Mouse (Mus musculus) neural tube, embryonic 11.5 days (tissue): ENCODE data around the gene Irf4. TPM values are rescaled to one million over a fixed set of nuclear protein-coding genes. Genes with fewer than 3 reads are reported as not detected.

Experiments
- ATAC-seq: fragments of 200-750 bp; cut with Nextera tagmentation; 2 replicates; pipeline ENCODE4 v1.8.0; 2017; ENCODE audit warnings: moderate number of reproducible peaks, mild to moderate bottlenecking, moderate TSS enrichment, moderate library complexity; ENCODE audit not compliant: insufficient read depth, low FRiP score, low TSS enrichment
- DNase-seq: peaks from one replicate; pipeline ENCODE4 v3.0.0-alpha.2; 2015; ENCODE audit warnings: low spot score
- H3K27ac ChIP-seq: fragments of 300-500 bp; sonication (generic); 2 replicates; pipeline ENCODE4 v1.5.1; 2014; ENCODE audit warnings: low read depth, mild to moderate bottlenecking, low read length
- H3K27me3 ChIP-seq: fragments of 300-500 bp; sonication (generic); 2 replicates; pipeline ENCODE4 v1.6.1; 2014; ENCODE audit warnings: mild to moderate bottlenecking, low read length, mixed read lengths; ENCODE audit not compliant: control insufficient read depth, insufficient read depth
- H3K36me3 ChIP-seq: fragments of 300-500 bp; sonication (generic); 2 replicates; pipeline ENCODE4 v1.6.1; 2014; ENCODE audit warnings: mild to moderate bottlenecking, low read length, moderate library complexity, mixed read lengths; ENCODE audit not compliant: control insufficient read depth, insufficient read depth
- H3K4me1 ChIP-seq: fragments of 300-500 bp; sonication (generic); 2 replicates; pipeline ENCODE4 v1.6.1; 2014; ENCODE audit warnings: low read length, mixed read lengths; ENCODE audit not compliant: control insufficient read depth, insufficient read depth
- H3K4me2 ChIP-seq: fragments of 300-500 bp; sonication (generic); 2 replicates; pipeline ENCODE4 v1.6.1; 2014; ENCODE audit warnings: low read depth, mild to moderate bottlenecking, moderate library complexity
- H3K4me3 ChIP-seq: fragments of 300-500 bp; sonication (generic); 2 replicates; pipeline ENCODE4 v1.5.1; 2014; ENCODE audit warnings: low read depth, low read length
- H3K9ac ChIP-seq: fragments of 300-500 bp; sonication (generic); 2 replicates; pipeline ENCODE4 v1.6.1; 2014; ENCODE audit warnings: mild to moderate bottlenecking, low read length
- H3K9me3 ChIP-seq: fragments of 300-500 bp; sonication (generic); 2 replicates; pipeline ENCODE4 v1.6.1; 2016; ENCODE audit warnings: low read length; ENCODE audit not compliant: control insufficient read depth
- WGBS: fragments of 180-500 bp; shearing (Covaris S2); extraction: QIAGEN DNeasy Blood & Tissue Kit; methylation state at CpG from one replicate; pipeline ENCODE4 v1.1.7; 2014; 5-methylcytosine and 5-hydroxymethylcytosine counted together
- polyA plus RNA-seq: library from polyadenylated mRNA; unstranded; fragments of >200 nt; fragmentation: Nextera tagmentation; extraction: Ambion mirVana; gene quantifications from 2 replicates; pipeline ENCODE4 v1.2.1, GENCODE M21; 2014

Gene Irf4
- polyA plus RNA-seq, 1 experiment from 2014 or later: not detected

DNA sequence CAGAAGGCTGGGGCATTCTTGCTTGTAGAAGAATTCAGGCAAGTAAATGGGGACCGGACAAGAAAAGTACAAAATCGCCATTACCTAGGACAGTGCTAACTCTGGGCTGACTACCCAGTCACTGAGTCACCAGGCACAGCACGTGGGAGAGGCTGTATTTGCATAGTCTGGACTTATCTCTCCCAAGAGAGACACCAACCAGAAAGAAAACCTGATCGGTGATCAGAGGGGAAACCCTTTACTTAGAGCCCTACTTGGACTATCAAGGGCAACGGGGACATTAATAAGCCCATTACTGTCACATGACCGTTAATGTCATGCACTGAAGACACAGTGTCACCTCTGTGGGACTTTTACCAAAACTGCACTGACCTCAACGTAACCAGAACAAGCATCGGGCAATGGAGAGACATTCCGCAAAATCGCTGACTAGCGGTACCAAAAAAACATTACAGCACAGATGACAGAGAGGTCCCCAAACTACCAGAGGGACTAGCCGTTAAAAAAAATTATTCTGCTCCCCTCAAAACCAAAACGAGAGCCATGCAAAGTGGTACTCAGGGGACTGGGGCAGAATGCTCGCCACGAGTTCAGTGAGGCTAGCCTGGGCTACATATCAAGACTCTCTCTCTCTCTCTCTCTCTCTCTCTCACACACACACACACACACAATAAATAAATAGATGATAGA lies 18.8 kb upstream of the Irf4 start:
- H3K4me1 ChIP-seq: no peaks in the 10 kb centered on the region
- no peak overlapping the region for H3K4me3 ChIP-seq
- no peak for ATAC-seq
- H3K27ac ChIP-seq: no peak overlapping the region
- no peaks in the 10 kb centered on the region for H3K36me3 ChIP-seq
- H3K4me2 ChIP-seq: no peak overlapping the region
- no peak for DNase-seq
- no peaks in the 10 kb centered on the region for H3K9me3 ChIP-seq
- no peaks in the 10 kb centered on the region for H3K27me3 ChIP-seq
- no peak overlapping the region for H3K9ac ChIP-seq
- WGBS: 91% methylated on average over 15 of the region's 15 CpGs

- Histone ChIP-seq H3K27me3 (no peaks in the 10 kb centered on the region), H3K4me1 (no peaks in the 10 kb centered on the region), H3K36me3 (no peaks in the 10 kb centered on the region), H3K4me2 (no peak overlapping the region), H3K9me3 (no peaks in the 10 kb centered on the region), H3K27ac (no peak overlapping the region), H3K4me3 (no peak overlapping the region), H3K9ac (no peak overlapping the region)
- WGBS: 84% methylated on average over 11 of the region's 11 CpGs
- no peak for ATAC-seq
- no peak for DNase-seq
Observed at GRCm38 (mm10) chr13:30732709-30733445, 16.1 kb upstream of the Irf4 start.

- ATAC-seq: no peak
- 88% methylated on average over 5 of the region's 5 CpGs for WGBS
- no peaks in the 10 kb centered on the region for H3K4me1 ChIP-seq
Observed at GRCm38 (mm10) chr13:30736721-30737120, 12.3 kb upstream of the Irf4 start.

DNA sequence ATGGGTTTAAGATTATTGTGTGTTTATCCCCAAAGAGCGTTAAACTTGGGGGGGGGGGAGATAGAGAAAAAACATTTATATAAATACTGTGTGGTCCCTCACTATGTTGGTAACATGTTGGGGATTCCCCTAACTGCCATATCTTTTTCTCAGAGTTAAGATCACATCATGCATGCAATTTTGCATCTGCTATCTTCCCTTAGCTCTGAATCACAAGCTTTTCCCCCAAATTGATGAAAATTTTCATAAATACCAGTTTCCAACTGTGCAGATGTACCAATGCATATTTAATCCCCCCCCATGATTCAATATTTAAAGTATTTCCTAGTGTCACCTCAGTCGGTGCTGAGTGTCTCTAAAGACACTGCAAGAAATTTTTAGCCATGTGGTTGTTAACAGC lies 11.8 kb upstream of the Irf4 start:
- ATAC-seq (no peak), DNase-seq (no peak)
- no peaks in the 10 kb centered on the region for H3K27me3 ChIP-seq
- no peak overlapping the region for H3K4me3 ChIP-seq
- WGBS: 92% methylated on average over 2 of the region's 2 CpGs
- H3K4me2 ChIP-seq: no peak overlapping the region
- H3K9ac ChIP-seq: no peak overlapping the region
- H3K27ac ChIP-seq: no peak overlapping the region
- H3K4me1 ChIP-seq: no peaks in the 10 kb centered on the region
- no peaks in the 10 kb centered on the region for H3K36me3 ChIP-seq
- no peaks in the 10 kb centered on the region for H3K9me3 ChIP-seq

More at GRCm38 (mm10) chr13:30736721-30737120, 12.3 kb upstream of the Irf4 start:
- Histone ChIP-seq H3K4me3 (no peak overlapping the region), H3K36me3 (no peaks in the 10 kb centered on the region), H3K27me3 (no peaks in the 10 kb centered on the region), H3K4me2 (no peak overlapping the region), H3K27ac (no peak overlapping the region), H3K9me3 (no peaks in the 10 kb centered on the region), H3K9ac (no peak overlapping the region)
- DNase-seq: no peak

DNA sequence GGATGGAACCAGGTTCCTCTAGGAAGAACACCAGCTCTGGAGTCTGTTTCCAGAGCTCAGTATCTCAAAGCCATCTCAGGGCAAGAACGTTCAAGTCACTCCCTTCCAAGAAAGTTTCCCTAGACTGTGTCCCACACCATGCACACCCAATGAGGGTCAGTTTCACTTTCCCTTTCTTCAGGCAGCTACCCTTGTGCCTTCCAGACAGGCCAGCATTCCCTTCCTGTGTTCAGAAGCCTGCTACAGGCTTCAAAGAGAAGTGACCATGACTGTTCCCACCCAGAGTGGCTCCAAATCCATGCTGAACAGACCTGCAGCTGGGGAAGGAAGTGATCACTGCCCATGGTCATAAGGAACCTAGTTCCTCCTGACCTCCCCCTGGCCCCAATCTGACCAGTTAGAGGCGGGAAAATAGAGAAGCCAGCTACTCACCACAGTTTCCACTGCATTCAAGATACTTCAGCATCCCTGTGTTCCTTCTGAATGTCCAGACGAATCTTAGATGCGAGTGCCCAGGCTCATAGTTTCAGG lies 10.7 kb upstream of the Irf4 start:
- no peaks in the 10 kb centered on the region for H3K27me3 ChIP-seq
- DNase-seq (no peak), ATAC-seq (no peak)
- no peak overlapping the region for H3K4me3 ChIP-seq
- WGBS: 88% methylated on average over 4 of the region's 4 CpGs
- no peaks in the 10 kb centered on the region for H3K36me3 ChIP-seq
- no peaks in the 10 kb centered on the region for H3K4me1 ChIP-seq
- no peak overlapping the region for H3K9ac ChIP-seq
- H3K27ac ChIP-seq: no peak overlapping the region
- H3K4me2 ChIP-seq: no peak overlapping the region
- H3K9me3 ChIP-seq: no peaks in the 10 kb centered on the region

GRCm38 (mm10) chr13:30741172-30741571 lies 7.9 kb upstream of the Irf4 start:
- Histone ChIP-seq H3K4me3 (no peak overlapping the region), H3K9ac (no peak overlapping the region), H3K4me2 (no peak overlapping the region), H3K9me3 (no peaks in the 10 kb centered on the region), H3K4me1 (no peaks in the 10 kb centered on the region), H3K36me3 (no peaks in the 10 kb centered on the region), H3K27me3 (no peaks in the 10 kb centered on the region), H3K27ac (no peak overlapping the region)
- no peak for DNase-seq
- 75% methylated on average over 5 of the region's 5 CpGs for WGBS
- ATAC-seq: no peak

- Histone ChIP-seq H3K4me1 (no peaks in the 10 kb centered on the region), H3K27me3 (no peaks in the 10 kb centered on the region), H3K9me3 (no peaks in the 10 kb centered on the region), H3K4me3 (no peak overlapping the region), H3K36me3 (no peaks in the 10 kb centered on the region), H3K27ac (no peak overlapping the region), H3K9ac (no peak overlapping the region), H3K4me2 (no peak overlapping the region)
- 77% methylated on average over 6 of the region's 6 CpGs for WGBS
- no peak for ATAC-seq
- no peak for DNase-seq
Observed at GRCm38 (mm10) chr13:30742411-30742970, 6.5 kb upstream of the Irf4 start.

DNA sequence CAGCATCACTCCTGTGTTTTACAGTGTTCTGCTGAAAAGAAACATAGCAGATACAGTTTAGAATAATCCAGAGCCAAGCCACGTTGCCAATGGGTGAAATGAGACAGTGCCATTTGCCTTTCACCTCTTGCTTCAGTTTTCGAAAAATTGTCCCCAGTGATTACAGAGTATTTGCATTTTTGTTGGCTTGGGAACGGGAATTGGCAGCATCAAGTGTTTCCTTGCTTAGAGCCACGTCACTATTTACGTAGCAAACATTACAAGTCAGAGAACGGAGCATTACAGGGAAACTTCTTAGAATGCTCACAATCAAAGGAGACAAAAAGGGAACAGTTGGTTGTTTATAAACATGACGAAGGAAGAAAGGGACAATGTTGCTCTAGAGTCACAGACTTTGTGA lies 3.9 kb upstream of the Irf4 start:
- 81% methylated on average over 7 of the region's 7 CpGs for WGBS
- ATAC-seq: no peak
- H3K9me3 ChIP-seq: no peaks in the 10 kb centered on the region

More for the DNA sequence above, 3.9 kb upstream of the Irf4 start:
- Histone ChIP-seq H3K4me2 (no peak overlapping the region), H3K9ac (no peak overlapping the region), H3K4me1 (no peaks in the 10 kb centered on the region), H3K27me3 (peaks cover 15% of the 10 kb centered on the region), H3K36me3 (no peaks in the 10 kb centered on the region), H3K4me3 (no peak overlapping the region), H3K27ac (no peak overlapping the region)
- DNase-seq: no peak
